Mouse (Mus musculus) Muller cell, postnatal 12 days (primary cell): ENCODE data around the gene Dnm2.
A peak's percentile ranks its signal among the peaks of the same experiment; 100 is the strongest.
"Not testable (repeated sequence)": the region's sequence is repeated elsewhere in the genome, so short reads cannot be mapped to it uniquely, and the experiment has no call there.

Experiments used
- DNase-seq: peaks from one replicate; pipeline ENCODE4 v3.0.0-alpha.2; 2015; ENCODE audit errors: inconsistent ontology term

The Dnm2 gene

DNA sequence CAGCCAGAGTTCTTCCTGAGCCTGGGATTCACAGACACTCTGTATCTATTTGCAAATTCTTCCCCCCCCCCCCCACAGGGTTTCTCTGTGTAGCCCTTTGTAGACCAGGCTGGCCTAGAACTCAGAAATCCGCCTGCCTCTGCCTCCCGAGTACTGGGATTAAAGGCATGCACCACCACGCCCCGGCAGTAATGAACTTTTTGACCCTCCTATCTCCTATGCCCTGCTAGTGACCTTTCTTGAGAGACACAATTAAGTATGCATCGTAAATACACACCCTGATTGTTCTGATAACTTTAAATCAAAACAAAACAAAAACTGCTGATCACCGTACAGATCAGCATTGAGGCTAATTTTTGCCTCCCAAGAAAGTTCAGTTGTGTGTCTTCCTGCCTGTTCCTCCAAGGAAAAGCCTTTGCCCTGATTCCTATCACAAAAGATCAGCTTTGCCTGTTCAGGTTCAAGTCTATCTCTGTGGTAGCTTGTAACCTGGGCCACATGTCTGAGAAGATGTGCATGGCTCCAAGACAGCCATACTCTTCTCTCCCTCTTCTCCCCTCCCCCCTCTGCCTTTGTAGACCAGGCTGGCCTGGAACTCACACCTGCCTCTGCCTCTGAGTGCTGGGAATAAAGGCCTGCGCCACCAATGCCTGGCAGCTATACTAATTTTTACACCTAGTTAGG is 31.7 kb downstream of the Dnm2 start:
- no peak for DNase-seq

DNA sequence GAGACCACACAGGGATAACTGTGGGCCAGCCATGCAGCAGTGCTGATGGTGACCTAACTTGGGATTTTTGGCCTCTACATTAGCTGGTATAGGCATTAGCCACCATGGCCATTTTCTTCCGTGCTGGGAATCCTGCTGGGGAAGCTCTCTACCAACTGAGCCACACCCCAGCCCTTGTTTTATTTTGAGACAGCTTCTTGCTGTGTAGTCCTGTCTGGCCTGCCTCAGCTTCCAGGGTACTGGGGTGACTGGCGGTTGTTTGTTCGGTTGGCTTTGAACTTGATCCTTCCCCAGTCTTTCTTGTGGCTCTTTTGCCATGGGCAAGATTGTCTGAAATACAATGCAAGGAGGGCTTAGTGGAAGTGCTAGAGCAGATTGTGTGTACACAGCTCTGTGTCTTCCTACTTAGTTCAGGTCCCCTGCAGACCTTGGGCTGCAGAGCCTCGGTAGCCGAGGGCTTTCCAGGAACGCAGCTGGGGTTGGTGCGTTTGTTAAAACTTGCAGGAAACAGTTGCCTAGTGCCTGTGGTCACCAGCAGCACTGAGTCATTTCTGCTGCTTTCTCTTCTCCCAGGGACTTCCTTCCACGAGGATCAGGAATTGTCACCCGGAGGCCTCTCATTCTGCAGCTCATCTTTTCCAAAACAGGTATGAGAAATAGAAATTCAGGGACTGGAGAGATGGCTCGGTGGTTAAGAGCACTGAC is 32.4 kb downstream of the Dnm2 start:
- DNase-seq, result no peak

DNA sequence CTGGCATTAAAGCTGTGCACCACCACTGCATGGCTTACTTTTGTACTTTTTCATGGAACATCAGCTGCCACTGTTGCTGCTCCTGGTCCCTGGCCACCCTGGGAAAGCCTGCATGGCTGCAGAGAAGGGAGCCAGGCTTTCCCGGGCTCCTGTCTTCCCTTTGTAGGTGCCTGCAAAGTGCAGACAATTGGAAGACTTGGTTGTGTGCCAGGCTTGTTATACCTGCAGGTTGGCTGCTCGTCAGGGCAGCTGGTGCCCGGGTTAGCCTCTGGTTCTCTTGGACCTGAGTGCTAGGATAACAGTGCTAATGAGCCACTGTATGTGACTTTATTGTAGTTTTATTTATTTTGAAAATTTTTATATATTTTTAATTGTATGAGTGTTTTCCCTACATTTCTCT is 34.1 kb downstream of the Dnm2 start:
- no peak for DNase-seq

DNA sequence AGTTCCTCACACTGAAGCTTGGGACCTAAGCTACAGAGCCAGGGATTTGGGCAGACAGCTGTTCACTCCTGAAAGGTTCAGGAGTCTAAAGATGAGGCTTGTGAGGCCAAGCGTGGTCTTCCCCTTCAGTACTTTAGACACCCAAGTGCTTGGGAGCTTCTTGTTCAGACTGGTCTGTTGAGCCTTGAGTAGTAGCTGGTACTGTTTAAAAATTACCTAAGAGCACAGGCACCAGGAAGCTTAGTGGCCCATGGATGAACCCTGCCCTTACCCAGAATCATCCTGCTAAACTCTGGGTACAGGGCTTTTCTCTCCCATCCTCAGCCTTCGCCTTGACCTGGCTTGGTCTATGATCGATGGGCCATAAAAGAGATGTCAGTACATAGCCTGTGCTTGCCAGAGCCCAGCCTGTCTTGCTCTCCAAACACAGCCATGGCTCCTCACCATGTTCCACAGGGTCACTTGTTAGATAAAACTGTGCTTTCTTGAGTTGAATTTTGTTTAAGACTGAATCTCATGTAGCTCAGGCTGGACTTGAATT is 35.8 kb downstream of the Dnm2 start:
- DNase-seq, result no peak

DNA sequence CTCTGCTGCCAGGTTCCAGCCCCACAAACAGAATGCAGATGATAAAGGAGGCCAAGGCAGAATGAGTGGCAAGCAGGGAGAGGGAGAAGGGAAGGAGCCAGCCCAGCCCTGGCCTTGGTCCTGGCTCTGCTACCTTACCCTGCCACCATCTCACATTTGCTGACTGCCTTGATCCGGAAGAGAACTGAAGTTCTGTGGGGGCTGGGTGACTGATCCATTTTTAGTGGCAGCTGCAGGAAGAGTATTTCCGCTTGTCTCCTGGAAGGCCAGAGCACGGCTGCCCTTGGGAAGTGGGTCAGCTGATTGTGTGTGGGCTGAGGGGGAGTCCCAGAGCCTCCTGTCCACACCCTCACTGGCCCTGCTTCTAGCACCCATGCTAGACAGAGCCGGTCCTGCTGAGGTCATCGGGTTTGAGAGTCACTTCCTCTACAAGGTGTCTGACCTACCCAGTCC is 38.5 kb downstream of the Dnm2 start:
- peak; percentile 54 for DNase-seq

DNA sequence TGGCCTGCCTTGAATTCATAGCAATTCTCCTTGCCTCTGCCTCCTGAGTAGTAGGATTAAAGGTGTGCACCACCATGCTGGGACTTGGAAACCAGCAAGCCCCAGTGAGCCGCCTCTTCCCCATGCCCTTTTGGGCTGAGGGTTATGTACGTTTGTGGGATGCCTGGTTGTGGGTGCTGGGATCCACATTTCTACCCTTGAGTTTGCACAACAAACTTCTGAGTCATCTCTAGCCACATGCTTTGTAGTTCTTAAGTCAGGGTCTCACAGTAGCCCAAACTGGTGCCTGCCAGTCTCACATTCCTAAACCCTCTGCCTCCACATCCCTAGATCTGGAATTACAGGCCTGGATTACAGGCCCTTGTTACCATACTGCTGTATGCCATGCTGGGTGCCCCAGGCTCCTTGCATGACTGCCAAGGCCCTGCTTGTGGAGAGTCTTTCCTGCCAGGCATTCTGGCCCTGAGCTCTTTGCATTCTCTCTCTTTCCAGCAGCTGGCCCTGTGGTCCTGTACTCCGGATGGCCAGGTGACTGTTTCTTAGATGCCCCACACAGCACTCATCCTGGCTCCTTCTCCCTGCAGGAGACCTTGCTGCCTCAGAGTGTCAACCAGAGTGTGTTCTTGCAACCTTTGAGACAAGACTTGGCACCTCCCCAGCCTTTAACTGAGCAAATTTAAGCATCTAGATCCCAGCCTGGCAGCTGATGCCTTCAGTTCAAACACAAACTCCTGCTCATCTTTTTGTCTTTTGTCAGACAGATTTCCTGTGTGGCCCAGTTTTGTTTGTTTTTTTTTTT is 39.3 kb downstream of the Dnm2 start:
- DNase-seq, result peak; percentile 76

DNA sequence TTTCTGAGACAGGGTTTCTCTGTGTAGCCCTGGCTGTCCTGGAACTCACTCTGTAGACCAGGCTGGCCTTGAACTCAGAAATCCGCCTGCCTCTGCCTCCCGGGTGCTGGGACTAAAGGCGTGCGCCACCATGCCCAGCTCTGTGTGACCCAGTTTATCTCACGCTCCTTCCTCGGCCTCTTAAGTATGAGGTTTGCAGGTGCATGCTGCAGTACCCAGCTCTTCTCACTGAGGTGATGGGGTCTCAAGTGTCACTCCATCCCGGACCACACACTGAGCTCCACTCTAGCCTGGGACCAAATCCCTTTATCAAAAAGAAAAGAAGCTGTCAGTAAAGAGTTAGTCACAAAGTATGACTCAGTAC is 39.8 kb downstream of the Dnm2 start:
- not testable (repeated sequence) for DNase-seq

DNA sequence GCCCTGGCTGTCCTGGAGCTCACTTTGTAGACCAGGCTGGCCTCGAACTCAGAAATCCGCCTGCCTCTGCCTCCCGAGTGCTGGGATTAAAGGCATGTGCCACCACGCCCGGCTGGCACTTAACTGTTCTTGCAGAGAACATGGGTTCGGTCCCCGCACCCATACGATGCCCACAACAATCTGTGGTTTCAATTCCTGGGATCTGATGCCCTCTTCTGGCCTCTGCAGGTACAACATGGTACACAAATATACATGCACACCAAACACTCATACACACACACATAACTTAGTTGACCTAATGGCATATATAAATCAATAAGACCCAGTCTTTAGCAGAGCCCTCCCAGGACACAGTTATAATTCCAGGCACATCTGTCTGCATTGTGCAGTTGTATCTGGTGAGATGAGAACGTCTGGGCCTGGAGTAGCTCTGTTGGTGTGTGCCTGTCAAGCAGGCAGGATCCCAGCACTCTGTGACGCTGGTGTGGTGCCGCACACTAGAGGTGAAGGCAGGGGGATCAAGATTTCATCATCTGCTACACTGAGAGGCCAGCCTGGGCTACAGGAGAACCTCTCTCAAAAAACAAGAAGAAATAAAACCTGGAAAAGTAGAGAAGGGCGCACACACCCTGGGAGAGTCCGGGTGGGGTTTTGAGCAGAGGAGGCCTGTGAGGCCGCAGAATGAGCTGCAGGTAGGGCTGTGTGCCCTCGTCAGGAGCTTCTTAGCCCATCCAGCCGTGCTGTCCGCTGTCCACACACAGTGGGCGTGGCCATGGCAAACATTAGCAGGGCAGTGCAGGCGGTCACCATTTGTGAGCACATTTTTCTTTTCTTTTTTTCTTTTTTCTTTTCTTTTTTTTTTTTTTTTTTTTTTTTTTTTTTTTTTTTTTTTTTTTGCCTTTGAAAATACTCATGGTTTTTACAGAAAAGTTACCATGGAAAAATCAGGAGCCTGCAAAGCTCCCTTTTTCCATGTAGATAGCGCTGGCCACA is 44.6 kb downstream of the Dnm2 start:
- DNase-seq, result peak; percentile 8

DNA sequence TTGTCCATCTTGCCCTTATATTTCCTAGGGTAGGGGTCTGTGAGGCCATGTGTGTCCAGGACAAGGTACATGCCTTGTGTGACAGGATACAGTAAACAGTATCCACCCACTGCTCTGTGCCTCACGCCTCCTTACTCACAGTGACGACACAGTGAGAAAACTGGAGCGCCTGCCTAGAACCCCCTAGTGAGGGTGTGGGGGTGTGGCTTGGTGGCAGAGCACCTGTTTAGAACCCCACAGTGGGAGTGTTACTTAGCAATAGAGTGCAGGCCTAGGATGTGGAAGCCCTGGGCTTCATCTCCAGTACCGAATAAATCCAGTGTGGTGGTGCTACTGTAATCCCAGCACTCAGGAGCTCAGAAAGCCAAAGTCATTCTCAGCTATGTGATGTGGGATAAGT is 48.2 kb downstream of the Dnm2 start:
- no peak for DNase-seq

DNA sequence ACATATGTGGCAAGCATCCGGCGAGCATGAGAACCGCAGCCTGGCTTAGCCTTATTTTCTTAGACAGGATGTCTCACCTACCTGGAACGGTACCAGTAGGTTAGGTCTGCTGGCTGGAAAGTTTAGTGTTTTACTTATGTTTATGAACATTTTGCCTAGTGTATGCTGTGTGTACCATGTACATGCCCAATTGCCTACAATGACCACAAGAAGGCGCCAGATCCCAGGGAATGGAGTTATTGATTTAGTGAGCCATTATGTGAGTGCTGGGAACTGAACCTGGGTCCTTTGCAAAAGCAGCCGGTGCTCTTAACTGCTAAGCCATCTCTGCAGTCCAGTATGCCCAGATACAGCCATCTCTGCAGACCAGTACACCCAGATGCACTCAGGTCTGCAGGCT is 53.0 kb downstream of the Dnm2 start:
- no peak for DNase-seq

DNA sequence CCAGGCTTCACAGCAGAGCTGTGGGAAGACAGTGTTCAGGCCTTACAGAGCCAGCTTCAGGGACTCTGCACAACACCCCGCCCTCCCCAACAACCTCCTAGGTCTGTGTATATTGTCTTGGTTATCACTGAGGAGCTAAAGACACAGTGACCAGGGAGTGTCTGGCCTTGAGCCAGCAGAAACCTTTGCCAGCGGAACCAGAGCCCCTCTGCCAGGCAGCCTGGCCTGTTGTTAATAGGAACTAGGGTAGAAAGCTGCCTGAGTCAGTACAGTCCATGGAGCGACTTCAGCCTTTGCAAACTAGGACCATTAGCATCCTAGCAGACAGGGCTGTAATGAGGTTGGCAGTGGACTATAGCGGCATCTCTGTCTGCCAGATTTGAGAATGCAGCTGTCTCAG is 59.4 kb downstream of the Dnm2 start:
- no peak for DNase-seq

DNA sequence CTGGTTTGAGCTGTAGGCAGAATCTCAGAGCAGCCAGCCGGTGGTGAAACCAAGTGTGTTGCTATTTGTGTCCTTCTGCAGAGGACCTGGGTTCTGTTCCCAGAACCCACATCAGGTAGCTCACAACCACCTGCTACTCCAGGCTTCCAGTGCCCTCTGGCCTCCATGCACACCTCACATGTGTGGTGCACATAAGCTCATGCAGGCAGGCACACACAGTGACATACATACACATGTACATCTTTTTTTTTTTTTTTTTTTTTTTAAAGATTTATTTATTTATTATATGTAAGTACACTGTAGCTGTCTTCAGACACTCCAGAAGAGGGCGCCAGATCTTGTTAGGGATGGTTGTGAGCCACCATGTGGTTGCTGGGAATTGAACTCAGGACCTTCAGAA is 63.5 kb downstream of the Dnm2 start:
- not testable (repeated sequence) for DNase-seq

DNA sequence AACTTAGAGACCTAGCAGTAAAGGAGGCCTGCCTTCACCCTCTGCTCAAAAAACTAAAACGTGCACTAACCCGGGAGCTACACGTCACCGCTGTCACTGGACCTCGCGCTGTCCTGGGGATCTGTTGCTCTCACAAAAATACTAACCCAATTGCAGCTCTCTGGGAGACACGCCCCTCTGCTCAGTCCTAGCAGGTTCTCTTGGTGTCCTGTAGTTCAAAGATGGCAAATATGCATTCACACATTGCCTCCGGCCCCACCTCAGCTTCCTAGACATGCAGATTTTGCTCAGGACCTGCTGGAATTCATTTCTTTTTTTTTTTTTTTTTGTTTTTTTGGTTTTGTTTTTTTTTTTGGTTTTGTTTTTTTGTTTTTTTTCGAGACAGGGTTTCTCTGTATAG is 66.0 kb downstream of the Dnm2 start:
- no peak for DNase-seq

DNA sequence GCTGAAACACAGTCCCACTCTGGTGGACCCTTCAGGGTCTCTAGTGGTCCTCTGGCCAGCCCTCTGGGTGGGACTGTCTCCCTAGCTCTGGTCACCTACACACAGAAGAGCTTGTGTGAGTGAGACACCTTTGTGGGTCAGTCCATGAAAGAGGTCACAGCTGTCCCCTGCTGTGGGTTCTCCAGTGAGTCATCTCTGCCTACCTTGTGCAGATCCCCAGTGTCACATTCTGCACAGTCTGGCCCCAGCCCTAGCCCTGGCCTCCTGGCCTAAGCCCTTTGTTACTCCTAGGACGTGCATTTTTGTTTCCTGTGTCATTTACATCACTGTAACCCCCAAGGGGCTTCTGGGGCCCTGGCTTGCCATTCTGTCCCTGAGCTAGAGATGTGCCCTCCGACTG is 69.2 kb downstream of the Dnm2 start:
- DNase-seq, result no peak

DNA sequence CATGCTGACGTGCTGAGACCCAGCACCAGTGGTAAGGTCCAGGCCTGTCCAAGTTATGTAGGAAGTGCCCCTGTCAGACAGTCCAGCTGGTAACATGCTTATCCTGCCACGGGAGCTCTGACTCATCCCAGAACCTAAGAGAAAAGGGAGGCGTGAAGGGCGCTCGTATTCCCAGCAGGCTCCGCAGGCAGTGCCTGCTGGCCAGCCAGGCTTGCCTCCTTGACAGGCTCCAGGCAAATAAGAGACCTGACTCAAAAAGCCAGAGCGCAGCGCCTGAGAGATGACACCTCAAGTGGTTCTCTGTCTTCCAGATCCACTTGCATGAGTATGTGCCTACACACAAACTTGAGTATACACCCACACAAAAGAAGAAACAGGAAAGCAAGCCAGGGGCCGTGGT is 70.0 kb downstream of the Dnm2 start:
- DNase-seq, result no peak

DNA sequence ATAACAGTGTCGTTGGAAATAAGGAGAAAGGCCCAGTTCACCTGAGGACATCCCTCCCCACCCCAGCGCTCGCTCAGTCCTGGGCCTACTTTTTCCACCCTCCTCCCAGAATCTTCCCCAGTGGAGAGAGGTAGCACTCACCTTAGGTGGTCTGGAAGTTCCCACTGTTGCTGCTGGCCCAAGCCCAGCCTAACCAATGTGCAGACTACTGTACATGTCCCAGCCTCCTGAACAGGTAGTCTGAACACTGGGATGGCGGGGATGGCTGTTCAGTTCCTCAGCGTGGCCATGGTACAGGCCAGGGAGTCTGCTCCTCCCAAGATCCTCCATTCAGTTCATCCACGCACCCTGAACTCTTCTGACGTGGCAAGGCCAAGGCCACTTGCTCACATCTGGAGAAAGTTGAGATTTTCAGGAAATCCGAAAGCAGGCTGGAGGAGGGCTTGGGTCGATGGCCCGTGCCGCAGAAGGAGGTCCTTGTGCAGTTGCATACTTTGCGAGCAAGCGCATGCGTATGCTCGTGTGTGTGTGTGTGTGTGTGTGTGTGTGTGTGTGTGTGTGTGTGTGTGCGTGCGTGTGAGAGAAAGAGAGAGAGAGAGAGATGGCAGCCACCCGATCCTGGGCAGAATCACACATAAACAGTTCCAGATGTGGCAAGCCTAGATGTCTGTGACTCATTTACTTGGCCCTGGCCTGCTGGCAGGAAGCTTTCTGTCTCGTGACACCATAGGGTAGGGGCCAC is 71.8 kb downstream of the Dnm2 start:
- no peak for DNase-seq

DNA sequence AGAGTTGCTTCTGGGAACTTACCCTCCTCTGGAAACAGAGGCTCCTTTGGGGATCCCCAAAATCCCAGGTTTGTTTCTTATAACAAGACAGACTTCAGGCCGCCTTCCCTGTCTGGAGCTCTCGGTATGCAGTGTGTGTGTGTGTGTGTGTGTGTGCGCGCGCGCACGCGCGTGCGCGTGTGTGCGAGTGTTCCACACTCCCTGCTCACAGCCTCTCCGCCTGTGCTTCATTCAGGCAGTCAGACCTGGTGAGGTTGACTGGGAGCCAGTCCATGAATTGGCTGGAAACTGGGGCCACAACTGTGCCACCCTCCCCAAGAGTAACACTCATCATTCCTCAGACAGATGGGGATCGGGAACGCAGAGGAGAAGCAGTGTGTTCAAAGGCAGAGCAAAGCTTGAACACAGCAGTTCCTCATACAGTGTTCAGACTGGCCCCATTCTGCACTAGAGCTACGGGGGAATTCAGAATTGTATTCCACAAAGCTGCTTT is 72.4 kb downstream of the Dnm2 start:
- DNase-seq, result no peak

DNA sequence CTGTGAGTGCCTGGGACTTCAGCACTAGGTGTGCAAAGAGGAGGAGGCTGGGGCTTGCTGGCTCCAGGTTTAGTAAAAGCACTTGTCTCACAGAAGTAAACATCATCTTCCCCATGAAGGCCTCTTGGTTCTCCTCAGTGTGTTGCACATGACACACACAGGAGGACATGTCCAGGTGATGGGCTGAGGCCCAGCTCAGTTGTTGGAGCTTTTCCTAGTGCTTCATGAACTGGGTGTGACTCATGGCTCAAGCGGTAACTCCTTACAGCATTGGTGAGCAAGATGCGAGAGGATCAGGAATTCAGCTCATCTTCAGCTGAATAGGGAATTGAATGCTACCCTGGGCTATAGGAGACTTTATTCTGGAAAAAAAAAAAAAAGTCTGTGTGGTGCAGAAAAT is 73.0 kb downstream of the Dnm2 start:
- no peak for DNase-seq

DNA sequence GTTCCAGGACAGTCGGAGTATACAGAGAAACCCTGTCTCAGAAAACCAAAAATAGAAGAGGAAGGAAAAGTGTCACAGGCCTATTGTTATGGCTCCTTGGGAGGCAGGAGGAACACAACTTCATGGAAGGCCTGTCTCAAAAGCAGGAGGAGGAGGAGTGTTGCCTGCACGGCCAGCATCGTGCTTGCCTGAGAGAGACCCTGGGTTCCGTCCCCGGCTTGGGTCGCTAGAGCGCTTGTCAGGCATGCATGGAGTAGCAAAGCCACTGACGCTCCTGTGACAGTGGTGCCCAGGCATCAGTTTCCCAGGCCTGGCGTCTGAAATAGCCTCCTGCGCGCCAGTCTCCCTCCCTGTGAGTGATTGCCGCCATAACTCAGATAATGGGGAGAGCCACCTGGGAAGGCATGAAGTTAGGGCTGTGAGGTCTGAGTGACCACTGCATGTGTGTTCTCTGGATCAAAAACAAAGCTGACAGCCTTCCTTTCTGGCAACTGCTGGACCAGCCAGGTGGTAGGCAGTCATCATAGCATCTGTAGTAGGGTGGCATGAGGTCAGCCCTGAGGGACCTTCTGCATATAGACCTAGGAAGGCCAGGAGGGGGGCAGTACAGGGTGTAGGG is 73.7 kb downstream of the Dnm2 start:
- DNase-seq, result no peak

DNA sequence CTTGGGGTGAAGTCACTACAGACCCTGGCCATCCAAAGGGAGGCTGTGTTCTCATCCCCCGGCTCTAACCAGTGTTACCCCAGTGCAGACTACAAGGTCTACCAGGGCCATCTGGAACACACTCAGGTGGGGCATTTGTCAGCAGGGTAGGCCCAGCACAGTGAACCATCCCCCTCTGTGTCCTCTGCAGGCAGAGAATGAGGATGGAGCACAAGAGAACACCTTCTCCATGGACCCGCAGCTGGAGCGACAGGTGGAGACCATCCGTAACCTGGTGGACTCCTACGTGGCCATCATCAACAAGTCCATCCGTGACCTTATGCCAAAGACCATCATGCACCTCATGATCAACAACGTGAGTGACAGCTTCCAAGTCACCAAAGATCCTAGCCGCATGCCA is 78.6 kb downstream of the Dnm2 start:
- DNase-seq, result no peak
